Mouse (Mus musculus): Measurements from ENCODE around the gene Gm8281. TPM values are rescaled to one million over a fixed set of nuclear protein-coding genes. Genes with fewer than 3 reads are reported as not detected.
"Not testable (repeated sequence)": the region's sequence is repeated elsewhere in the genome, so short reads cannot be mapped to it uniquely, and the experiment has no call there.

The Gm8281 gene
- 0.38 and 0.52 TPM in 2 replicates for polyA plus RNA-seq (2015; fragmentation: Nextera tagmentation; extraction: Ambion mirVana)

GRCm38 (mm10) chr14:5070611-5071490, at the start of gene Gm8281:
Gene Gm8281 (plus strand): TSS chr14:5071040.
- Histone ChIP-seq H3K4me2 (replicated peaks; ENCODE audit: low read depth) (peak within 1 kb of the TSS; percentile 52), H3K4me3 (ENCODE audit: low read depth, low read length) (peak within 1 kb of the TSS; percentile 26; the same call in 1 of the 2 replicates)
- 5% methylated on average over 17 of the region's 63 CpGs for WGBS

GRCm38 (mm10) chr14:5050329-5050728, 20.5 kb upstream of the Gm8281 start, which contains the start of gene 4930555G01Rik:
Gene 4930555G01Rik (plus strand): TSS chr14:5050629.
- not testable (repeated sequence) for H3K27me3 ChIP-seq (ENCODE audit: control insufficient read depth, insufficient read depth, low read length); H3K9me3 ChIP-seq (ENCODE audit: control insufficient read depth, low read length); ATAC-seq (ENCODE audit: low FRiP score, low TSS enrichment); H3K36me3 ChIP-seq (ENCODE audit: control insufficient read depth, insufficient read depth, low read length); H3K4me2 ChIP-seq (replicated peaks; ENCODE audit: low read depth); DNase-seq (ENCODE audit: low spot score); H3K9ac ChIP-seq (ENCODE audit: low read length); H3K4me3 ChIP-seq (ENCODE audit: low read depth, low read length); H3K27ac ChIP-seq (replicated peaks); H3K4me1 ChIP-seq (replicated peaks; ENCODE audit: control insufficient read depth, insufficient read depth)
- WGBS, result no CpG with 5 or more reads among the region's 3 CpGs

More at GRCm38 (mm10) chr14:5070611-5071490, at the start of gene Gm8281:
- H3K9me3 ChIP-seq (ENCODE audit: control insufficient read depth, low read length); H3K27ac ChIP-seq (replicated peaks); H3K36me3 ChIP-seq (ENCODE audit: control insufficient read depth, insufficient read depth, low read length); H3K27me3 ChIP-seq (ENCODE audit: control insufficient read depth, insufficient read depth, low read length); H3K4me1 ChIP-seq (replicated peaks; ENCODE audit: control insufficient read depth, insufficient read depth); H3K9ac ChIP-seq (ENCODE audit: low read length); ATAC-seq (ENCODE audit: low FRiP score, low TSS enrichment): not testable (repeated sequence)
- DNase-seq (ENCODE audit: low spot score), result peak; percentile 11

DNA sequence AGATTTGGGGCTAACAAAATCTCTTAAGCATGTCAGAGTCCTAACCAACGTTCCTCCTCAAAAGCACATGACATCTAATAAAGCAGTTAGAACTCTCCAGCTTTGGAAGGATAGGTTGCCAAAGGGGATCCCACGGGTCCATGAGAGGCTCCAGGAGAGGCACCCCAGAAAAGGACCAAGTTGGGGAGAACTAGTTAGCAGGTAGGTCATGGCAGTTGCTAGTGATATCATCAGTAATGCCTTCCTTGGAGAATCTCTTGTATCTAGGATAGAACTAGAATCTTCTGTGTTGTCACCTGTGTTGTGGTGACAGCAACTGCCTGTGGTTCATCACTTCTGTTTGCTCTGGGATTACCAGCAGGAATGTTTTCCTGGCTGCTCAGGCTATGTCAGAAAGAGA, 60.4 kb downstream of the Gm8281 start, which contains the start of gene Gm8279:
Gene Gm8279, plus strand, starts transcription at position 301 of the 400 bp plus-strand sequence.
- 69% methylated on average over 2 of the region's 2 CpGs for WGBS
- H3K9me3 ChIP-seq (ENCODE audit: control insufficient read depth, low read length); H3K4me3 ChIP-seq (ENCODE audit: low read depth, low read length); ATAC-seq (ENCODE audit: low FRiP score, low TSS enrichment); H3K27ac ChIP-seq (replicated peaks); H3K27me3 ChIP-seq (ENCODE audit: control insufficient read depth, insufficient read depth, low read length); DNase-seq (ENCODE audit: low spot score); H3K4me1 ChIP-seq (replicated peaks; ENCODE audit: control insufficient read depth, insufficient read depth); H3K4me2 ChIP-seq (replicated peaks; ENCODE audit: low read depth); H3K36me3 ChIP-seq (ENCODE audit: control insufficient read depth, insufficient read depth, low read length); H3K9ac ChIP-seq (ENCODE audit: low read length): not testable (repeated sequence)

Other genes with a start within 250 kb of the Gm8281 start
- gene Gm3269, start 232.9 kb upstream of the Gm8281 start, polyA plus RNA-seq (2015; fragmentation: Nextera tagmentation; extraction: Ambion mirVana), result not detected in 2 replicates
- gene Gm3264, start 215.5 kb upstream of the Gm8281 start, polyA plus RNA-seq (2015; fragmentation: Nextera tagmentation; extraction: Ambion mirVana), result 0.32 TPM in 1 of 2 replicates, not detected in the other
- not detected in 2 replicates for gene Gm3278, start 178.6 kb upstream of the Gm8281 start, polyA plus RNA-seq (2015; fragmentation: Nextera tagmentation; extraction: Ambion mirVana)
- gene Gm8297, start 87.1 kb upstream of the Gm8281 start, polyA plus RNA-seq (2015; fragmentation: Nextera tagmentation; extraction: Ambion mirVana), result not detected in 2 replicates
- not detected in 2 replicates for gene Gm3298, start 55.1 kb upstream of the Gm8281 start, polyA plus RNA-seq (2015; fragmentation: Nextera tagmentation; extraction: Ambion mirVana)
- gene 4930555G01Rik, start 20.4 kb upstream of the Gm8281 start, polyA plus RNA-seq (2015; fragmentation: Nextera tagmentation; extraction: Ambion mirVana), result not detected in 2 replicates
- not detected in 2 replicates for gene Gm8279, start 60.5 kb downstream of the Gm8281 start, polyA plus RNA-seq (2015; fragmentation: Nextera tagmentation; extraction: Ambion mirVana)
- gene Gm3317, start 93.5 kb downstream of the Gm8281 start, polyA plus RNA-seq (2015; fragmentation: Nextera tagmentation; extraction: Ambion mirVana), result not detected in 2 replicates
- gene Gm8271, start 114.8 kb downstream of the Gm8281 start, polyA plus RNA-seq (2015; fragmentation: Nextera tagmentation; extraction: Ambion mirVana), result not detected in 2 replicates
- gene Gm3526, start 189.5 kb downstream of the Gm8281 start, polyA plus RNA-seq (2015; fragmentation: Nextera tagmentation; extraction: Ambion mirVana), result not detected in 2 replicates